Mouse (Mus musculus) intestine, embryonic 14.5 days (tissue): ENCODE measurements around the gene Ddit4l. TPM values are rescaled to one million over a fixed set of nuclear protein-coding genes. Genes with fewer than 3 reads are reported as not detected.

Experiments used
- ATAC-seq: fragments of 200-750 bp; cut with Nextera tagmentation; replicated peaks from 2 replicates; pipeline ENCODE4 v1.8.0; 2017; ENCODE audit warnings: low read depth, moderate number of reproducible peaks, moderate TSS enrichment, moderate library complexity; ENCODE audit not compliant: low FRiP score, low TSS enrichment
- DNase-seq: peaks from one replicate; pipeline ENCODE4 v3.0.0-alpha.2; 2018; ENCODE audit warnings: low spot score
- H3K27ac ChIP-seq: fragments of 300-500 bp; sonication (generic); 2 replicates; pipeline ENCODE4 v1.5.1; 2014; ENCODE audit warnings: low read depth, mild to moderate bottlenecking, control low read depth
- H3K27me3 ChIP-seq: fragments of 300-500 bp; sonication (generic); replicated peaks from 2 replicates; pipeline ENCODE4 v1.6.1; 2014; ENCODE audit warnings: low read length, control low read depth; ENCODE audit not compliant: control insufficient read depth, insufficient read depth
- H3K36me3 ChIP-seq: fragments of 300-500 bp; sonication (generic); 2 replicates; pipeline ENCODE4 v1.6.1; 2014; ENCODE audit warnings: low read length, control low read depth; ENCODE audit not compliant: control insufficient read depth, insufficient read depth
- H3K4me1 ChIP-seq: fragments of 300-500 bp; sonication (generic); replicated peaks from 2 replicates; pipeline ENCODE4 v1.6.1; 2014; ENCODE audit warnings: low read length, control low read depth, mixed read lengths; ENCODE audit not compliant: control insufficient read depth, insufficient read depth
- H3K4me2 ChIP-seq: fragments of 300-500 bp; sonication (generic); 2 replicates; pipeline ENCODE4 v1.6.1; 2014; ENCODE audit warnings: low read length
- H3K4me3 ChIP-seq: fragments of 300-500 bp; sonication (generic); 2 replicates; pipeline ENCODE4 v1.5.1; 2014; ENCODE audit warnings: low read depth, low read length, control low read depth, mixed read lengths
- H3K9ac ChIP-seq: fragments of 300-500 bp; sonication (generic); 2 replicates; pipeline ENCODE4 v1.6.1; 2014; ENCODE audit warnings: mild to moderate bottlenecking, low read length
- H3K9me3 ChIP-seq: fragments of 300-500 bp; sonication (generic); 2 replicates; pipeline ENCODE4 v1.6.1; 2016; ENCODE audit warnings: low read length, control low read depth; ENCODE audit not compliant: control insufficient read depth
- WGBS: fragments of 180-500 bp; shearing (Covaris S2); extraction: QIAGEN DNeasy Blood & Tissue Kit; methylation state at CpG from one replicate; pipeline ENCODE4 v1.1.7; 2014; 5-methylcytosine and 5-hydroxymethylcytosine counted together
- polyA plus RNA-seq: library from polyadenylated mRNA; unstranded; fragments of >200 nt; fragmentation: Nextera tagmentation; extraction: Ambion mirVana; gene quantifications from 2 replicates; pipeline ENCODE4 v1.2.1, GENCODE M21; 2014

Gene Ddit4l
- polyA plus RNA-seq, 1 experiment from 2014 or later = 1.2 TPM

DNA sequence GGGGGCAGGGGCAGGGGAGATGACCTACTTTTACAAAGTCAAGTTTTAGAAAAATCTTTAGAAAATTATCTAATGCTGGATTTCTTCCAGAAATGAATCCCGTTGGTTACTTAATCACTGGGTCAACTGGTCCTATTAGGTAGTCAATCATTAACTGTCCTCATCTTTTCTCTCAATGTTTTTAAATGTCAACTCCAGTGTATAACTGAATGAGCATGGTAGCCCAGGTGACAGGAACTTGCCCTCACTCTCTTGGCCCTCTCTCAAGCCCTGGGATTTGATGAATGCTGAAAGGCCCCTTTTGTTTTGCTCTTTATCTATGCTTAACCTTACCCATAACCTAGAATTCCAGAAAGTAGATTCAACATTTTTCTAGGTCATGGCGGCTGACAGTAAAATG, 9.4 kb upstream of the Ddit4l start:
- WGBS = 76% methylated on average over 2 of the region's 2 CpGs
- Histone ChIP-seq H3K36me3 (no peaks in the 10 kb centered on the region), H3K4me2 (no peak overlapping the region), H3K9ac (no peak overlapping the region), H3K9me3 (no peaks in the 10 kb centered on the region), H3K4me1 (no peaks in the 10 kb centered on the region), H3K27ac (no peak overlapping the region), H3K27me3 (no peaks in the 10 kb centered on the region), H3K4me3 (no peak overlapping the region)
- ATAC-seq = no peak
- no peak for DNase-seq

- Histone ChIP-seq H3K27ac (no peak overlapping the region), H3K36me3 (no peaks in the 10 kb centered on the region), H3K9me3 (no peaks in the 10 kb centered on the region), H3K27me3 (peaks cover 6% of the 10 kb centered on the region), H3K9ac (no peak overlapping the region), H3K4me3 (no peak overlapping the region), H3K4me2 (no peak overlapping the region), H3K4me1 (no peaks in the 10 kb centered on the region)
- no peak for ATAC-seq
- no peak for DNase-seq
- 80% methylated on average over 5 of the region's 5 CpGs for WGBS
Measured at GRCm38 (mm10) chr3:137620540-137620939, 872 bp upstream of the Ddit4l start.

- ATAC-seq (no peak), DNase-seq (no peak)
- H3K4me2 ChIP-seq = no peak overlapping the region
- H3K27me3 ChIP-seq = peaks cover 6% of the 10 kb centered on the region
- no peaks in the 10 kb centered on the region for H3K9me3 ChIP-seq
- no peaks in the 10 kb centered on the region for H3K4me1 ChIP-seq
- H3K36me3 ChIP-seq = no peaks in the 10 kb centered on the region
- no peak overlapping the region for H3K27ac ChIP-seq
- WGBS = 43% methylated on average over 6 of the region's 6 CpGs
- no peak overlapping the region for H3K9ac ChIP-seq
- H3K4me3 ChIP-seq = no peak overlapping the region
Measured at GRCm38 (mm10) chr3:137622091-137622490, 679 bp downstream of the Ddit4l start.

- ATAC-seq = no peak
- no peaks in the 10 kb centered on the region for H3K4me1 ChIP-seq
- H3K27me3 ChIP-seq = peaks cover 6% of the 10 kb centered on the region
- peak overlapping the region; percentile 58 for H3K4me3 ChIP-seq
- H3K27ac ChIP-seq = no peak overlapping the region
- H3K9me3 ChIP-seq = no peaks in the 10 kb centered on the region
- no peaks in the 10 kb centered on the region for H3K36me3 ChIP-seq
- H3K9ac ChIP-seq = no peak overlapping the region; the same call in 1 of the 2 replicates
- DNase-seq = no peak
- peak overlapping the region; percentile 97 for H3K4me2 ChIP-seq
- 40% methylated on average over 14 of the region's 14 CpGs for whole genome bisulfite sequencing
Measured at GRCm38 (mm10) chr3:137622895-137623580, 1.6 kb downstream of the Ddit4l start.

- ATAC-seq = peak; percentile 98
- WGBS = under 1% methylated on average over 40 of the region's 47 CpGs
Measured at GRCm38 (mm10) chr3:137623581-137624362, 2.4 kb downstream of the Ddit4l start.

GRCm38 (mm10) chr3:137625054-137625453, 3.6 kb downstream of the Ddit4l start:
- Histone ChIP-seq H3K27ac (no peak overlapping the region), H3K4me1 (no peaks in the 10 kb centered on the region), H3K4me2 (no peak overlapping the region), H3K27me3 (peaks cover 6% of the 10 kb centered on the region), H3K36me3 (no peaks in the 10 kb centered on the region), H3K9ac (no peak overlapping the region), H3K9me3 (no peaks in the 10 kb centered on the region), H3K4me3 (no peak overlapping the region)
- ATAC-seq (no peak), DNase-seq (no peak)
- 81% methylated on average over 5 of the region's 5 CpGs for WGBS

More at GRCm38 (mm10) chr3:137623581-137624362, 2.4 kb downstream of the Ddit4l start:
- peak overlapping the region; percentile 97 for H3K4me2 ChIP-seq
- no peaks in the 10 kb centered on the region for H3K36me3 ChIP-seq
- H3K9ac ChIP-seq = peak overlapping the region; percentile 41
- peak; percentile 76 for DNase-seq
- H3K27me3 ChIP-seq = peaks cover 6% of the 10 kb centered on the region
- no peaks in the 10 kb centered on the region for H3K4me1 ChIP-seq
- H3K9me3 ChIP-seq = no peaks in the 10 kb centered on the region
- H3K4me3 ChIP-seq = peak overlapping the region; percentile 58
- no peak overlapping the region for H3K27ac ChIP-seq

- Histone ChIP-seq H3K4me3 (no peak overlapping the region), H3K9ac (no peak overlapping the region), H3K9me3 (no peaks in the 10 kb centered on the region), H3K27ac (no peak overlapping the region), H3K4me1 (no peaks in the 10 kb centered on the region), H3K4me2 (no peak overlapping the region), H3K36me3 (no peaks in the 10 kb centered on the region), H3K27me3 (no peaks in the 10 kb centered on the region)
- no peak for DNase-seq
- 76% methylated on average over 10 of the region's 10 CpGs for WGBS
- ATAC-seq = no peak
Measured at GRCm38 (mm10) chr3:137633726-137634125, 12.3 kb downstream of the Ddit4l start.

- Histone ChIP-seq H3K36me3 (no peaks in the 10 kb centered on the region), H3K27ac (no peak overlapping the region), H3K9ac (no peak overlapping the region), H3K9me3 (no peaks in the 10 kb centered on the region), H3K4me2 (no peak overlapping the region), H3K4me1 (no peaks in the 10 kb centered on the region), H3K4me3 (no peak overlapping the region), H3K27me3 (no peaks in the 10 kb centered on the region)
- WGBS = 81% methylated on average over 4 of the region's 4 CpGs
- no peak for DNase-seq
- ATAC-seq = no peak
Measured at GRCm38 (mm10) chr3:137636571-137636970, 15.2 kb downstream of the Ddit4l start.
